Mouse (Mus musculus): ENCODE results near the gene Otop3. TPM values are rescaled to one million over a fixed set of nuclear protein-coding genes. Genes with fewer than 3 reads are reported as not detected.

Gene Otop3
- total and polyA plus RNA-seq, 2 experiments from 2014 or later, result 0.48 to 0.98 TPM

DNA sequence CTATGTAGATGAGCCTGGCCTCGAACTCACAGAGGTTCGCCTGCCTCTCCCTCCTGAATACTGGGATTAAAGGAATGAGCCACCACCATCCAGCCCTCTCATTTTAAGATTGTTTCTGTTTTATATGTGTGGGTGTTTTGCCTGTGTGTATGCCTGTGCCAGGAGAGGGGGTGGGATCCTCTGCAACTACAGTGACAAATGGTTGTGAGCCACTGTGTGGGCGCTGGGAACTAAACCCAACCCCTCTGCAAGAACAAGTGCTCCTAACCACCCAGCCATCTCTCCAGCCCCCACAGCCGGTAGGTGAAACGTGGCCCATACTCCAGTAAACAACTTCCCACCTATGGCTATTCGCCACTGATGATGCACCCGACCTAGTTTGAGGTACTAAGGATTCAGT, 56.8 kb downstream of the Otop3 start:
- TF ChIP-seq CTCF (IDR thresholded peaks at IDR 0.05; ENCODE audit: low read depth), result no peak
- ATAC-seq, result no peak
- peaks cover 62% of the 10 kb centered on the region for H3K36me3 ChIP-seq (ENCODE audit: insufficient read depth)

DNA sequence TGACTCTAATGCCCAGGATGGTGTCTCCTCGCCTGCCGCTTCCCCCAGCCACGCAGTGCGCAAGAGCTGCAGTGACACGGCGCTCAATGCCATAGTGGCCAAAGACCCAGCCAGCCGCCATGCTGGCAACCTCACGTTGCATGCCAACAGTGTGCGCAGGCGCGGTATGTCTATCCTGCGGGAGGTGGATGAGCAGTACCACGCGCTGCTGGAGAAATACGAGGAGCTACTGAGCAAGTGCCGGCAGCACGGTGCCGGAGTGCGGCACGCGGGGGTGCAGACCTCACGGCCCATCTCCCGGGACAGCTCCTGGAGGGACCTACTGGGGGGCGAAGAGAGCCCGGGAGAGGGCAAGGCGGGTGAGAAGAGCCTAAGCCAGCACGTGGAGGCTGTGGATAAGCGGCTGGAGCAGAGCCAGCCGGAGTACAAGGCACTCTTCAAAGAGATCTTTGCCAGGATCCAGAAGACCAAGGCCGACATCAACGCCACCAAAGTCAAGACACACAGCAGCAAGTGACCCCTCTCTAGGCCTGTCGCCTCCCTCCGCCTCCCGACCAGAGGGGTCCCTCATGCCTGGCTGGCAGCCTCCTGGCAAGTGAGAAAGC, 59.3 kb downstream of the Otop3 start:
- no peaks in the 10 kb centered on the region for H3K4me1 ChIP-seq (ENCODE audit: insufficient read depth)
- H3K27me3 ChIP-seq (ENCODE audit: insufficient read depth, low read length), result no peaks in the 10 kb centered on the region
- no peaks in the 10 kb centered on the region for H3K9me3 ChIP-seq (ENCODE audit: low read length)
- no peak overlapping the region for H3K9ac ChIP-seq
- no peak overlapping the region for H3K4me3 ChIP-seq (ENCODE audit: low read depth, low read length)
- ATAC-seq (no peak), DNase-seq (no peak)
- H3K36me3 ChIP-seq (ENCODE audit: insufficient read depth), result peaks cover 64% of the 10 kb centered on the region
- TF ChIP-seq CTCF (IDR thresholded peaks at IDR 0.05; ENCODE audit: low read depth), result no peak
- 77% methylated on average over 34 of the region's 34 CpGs for WGBS
- H3K4me2 ChIP-seq (ENCODE audit: low read depth), result no peak overlapping the region
- no peak overlapping the region for H3K27ac ChIP-seq (ENCODE audit: low read depth, low read length)

More for the DNA sequence above, 56.8 kb downstream of the Otop3 start:
- no peak overlapping the region for H3K27ac ChIP-seq (ENCODE audit: low read depth, low read length)
- H3K9me3 ChIP-seq (ENCODE audit: low read length), result no peaks in the 10 kb centered on the region
- no peak overlapping the region for H3K4me3 ChIP-seq (ENCODE audit: low read depth, low read length)
- WGBS, result 96% methylated on average over 7 of the region's 7 CpGs
- DNase-seq, result no peak
- no peak overlapping the region for H3K4me2 ChIP-seq (ENCODE audit: low read depth)
- no peaks in the 10 kb centered on the region for H3K4me1 ChIP-seq (ENCODE audit: insufficient read depth)
- no peaks in the 10 kb centered on the region for H3K27me3 ChIP-seq (ENCODE audit: insufficient read depth, low read length)
- H3K9ac ChIP-seq, result no peak overlapping the region

Other genes starting within 250 kb of the Otop3 start
- 0.38 and 0.57 TPM in 2 replicates for gene Rab37, start 243.3 kb upstream of the Otop3 start, total RNA-seq (2014; rRNA removed)
- 0.82 and 0.84 TPM in 2 replicates for gene Rab37, start 243.3 kb upstream of the Otop3 start, polyA plus RNA-seq (2015; fragmentation: Nextera tagmentation; extraction: Ambion mirVana)
- gene Cd300lf, start 200.7 kb upstream of the Otop3 start, total RNA-seq (2014; rRNA removed), result 0.24 TPM in 1 of 2 replicates, not detected in the other
- gene Cd300lf, start 200.7 kb upstream of the Otop3 start, polyA plus RNA-seq (2015; fragmentation: Nextera tagmentation; extraction: Ambion mirVana), result 0.05 and 0.18 TPM in 2 replicates
- 44.2 and 48.5 TPM in 2 replicates for gene Slc9a3r1, start 171.4 kb upstream of the Otop3 start, total RNA-seq (2014; rRNA removed)
- 68.4 and 73.9 TPM in 2 replicates for gene Slc9a3r1, start 171.4 kb upstream of the Otop3 start, polyA plus RNA-seq (2015; fragmentation: Nextera tagmentation; extraction: Ambion mirVana)
- gene Tmem104, start 147.2 kb upstream of the Otop3 start, total RNA-seq (2014; rRNA removed), result 5.4 and 7.6 TPM in 2 replicates
- 8.8 and 9.9 TPM in 2 replicates for gene Tmem104, start 147.2 kb upstream of the Otop3 start, polyA plus RNA-seq (2015; fragmentation: Nextera tagmentation; extraction: Ambion mirVana)
- gene Nat9, start 146.9 kb upstream of the Otop3 start, total RNA-seq (2014; rRNA removed), result 19.2 and 20.3 TPM in 2 replicates
- 17.7 and 18.6 TPM in 2 replicates for gene Nat9, start 146.9 kb upstream of the Otop3 start, polyA plus RNA-seq (2015; fragmentation: Nextera tagmentation; extraction: Ambion mirVana)
- 1.5 and 1.6 TPM in 2 replicates for gene Grin2c, start 67.5 kb upstream of the Otop3 start, total RNA-seq (2014; rRNA removed)
- 0.35 and 0.48 TPM in 2 replicates for gene Grin2c, start 67.5 kb upstream of the Otop3 start, polyA plus RNA-seq (2015; fragmentation: Nextera tagmentation; extraction: Ambion mirVana)
- gene Fdxr, start 57.7 kb upstream of the Otop3 start, total RNA-seq (2014; rRNA removed), result 18.6 and 26.2 TPM in 2 replicates
- gene Fdxr, start 57.7 kb upstream of the Otop3 start, polyA plus RNA-seq (2015; fragmentation: Nextera tagmentation; extraction: Ambion mirVana), result 14.0 and 16.4 TPM in 2 replicates
- 3.8 and 6.5 TPM in 2 replicates for gene Fads6, start 37.1 kb upstream of the Otop3 start, total RNA-seq (2014; rRNA removed)
- 0.47 and 0.48 TPM in 2 replicates for gene Fads6, start 37.1 kb upstream of the Otop3 start, polyA plus RNA-seq (2015; fragmentation: Nextera tagmentation; extraction: Ambion mirVana)
- 0.15 TPM in 1 of 2 replicates, not detected in the other for gene Otop2, start 27.6 kb upstream of the Otop3 start, total RNA-seq (2014; rRNA removed)
- 0.10 and 0.13 TPM in 2 replicates for gene Otop2, start 27.6 kb upstream of the Otop3 start, polyA plus RNA-seq (2015; fragmentation: Nextera tagmentation; extraction: Ambion mirVana)
- gene Ush1g, start 12.7 kb upstream of the Otop3 start, total RNA-seq (2014; rRNA removed), result 0.23 and 0.33 TPM in 2 replicates
- gene Ush1g, start 12.7 kb upstream of the Otop3 start, polyA plus RNA-seq (2015; fragmentation: Nextera tagmentation; extraction: Ambion mirVana), result 0.06 and 0.09 TPM in 2 replicates
- gene Hid1, start 33.0 kb downstream of the Otop3 start, total RNA-seq (2014; rRNA removed), result 52.4 and 54.5 TPM in 2 replicates
- gene Hid1, start 33.0 kb downstream of the Otop3 start, polyA plus RNA-seq (2015; fragmentation: Nextera tagmentation; extraction: Ambion mirVana), result 42.8 and 46.6 TPM in 2 replicates
- 43.0 and 45.8 TPM in 2 replicates for gene Cdr2l, start 47.2 kb downstream of the Otop3 start, total RNA-seq (2014; rRNA removed)
- 14.4 and 16.9 TPM in 2 replicates for gene Cdr2l, start 47.2 kb downstream of the Otop3 start, polyA plus RNA-seq (2015; fragmentation: Nextera tagmentation; extraction: Ambion mirVana)
- gene Mrpl58, start 69.0 kb downstream of the Otop3 start, total RNA-seq (2014; rRNA removed), result 82.1 and 86.1 TPM in 2 replicates
- gene Mrpl58, start 69.0 kb downstream of the Otop3 start, polyA plus RNA-seq (2015; fragmentation: Nextera tagmentation; extraction: Ambion mirVana), result 201 and 203 TPM in 2 replicates
- 339 and 418 TPM in 2 replicates for gene Atp5h, start 85.2 kb downstream of the Otop3 start, total RNA-seq (2014; rRNA removed)
- gene Atp5h, start 85.2 kb downstream of the Otop3 start, polyA plus RNA-seq (2015; fragmentation: Nextera tagmentation; extraction: Ambion mirVana), result 808 and 932 TPM in 2 replicates
- 31.7 TPM in 2 replicates for gene Kctd2, start 85.4 kb downstream of the Otop3 start, total RNA-seq (2014; rRNA removed)
- gene Kctd2, start 85.4 kb downstream of the Otop3 start, polyA plus RNA-seq (2015; fragmentation: Nextera tagmentation; extraction: Ambion mirVana), result 27.1 and 29.3 TPM in 2 replicates
- not detected in 2 replicates for gene Trim80, start 105.8 kb downstream of the Otop3 start, total RNA-seq (2014; rRNA removed)
- gene Trim80, start 105.8 kb downstream of the Otop3 start, polyA plus RNA-seq (2015; fragmentation: Nextera tagmentation; extraction: Ambion mirVana), result not detected in 2 replicates
- gene Slc16a5, start 127.7 kb downstream of the Otop3 start, total RNA-seq (2014; rRNA removed), result not detected in 2 replicates
- gene Slc16a5, start 127.7 kb downstream of the Otop3 start, polyA plus RNA-seq (2015; fragmentation: Nextera tagmentation; extraction: Ambion mirVana), result 0.06 and 0.07 TPM in 2 replicates
- gene Armc7, start 140.9 kb downstream of the Otop3 start, total RNA-seq (2014; rRNA removed), result 11.2 and 14.2 TPM in 2 replicates
- gene Armc7, start 140.9 kb downstream of the Otop3 start, polyA plus RNA-seq (2015; fragmentation: Nextera tagmentation; extraction: Ambion mirVana), result 8.5 and 11.2 TPM in 2 replicates
- gene Nt5c, start 157.1 kb downstream of the Otop3 start, total RNA-seq (2014; rRNA removed), result 59.6 and 84.6 TPM in 2 replicates
- gene Nt5c, start 157.1 kb downstream of the Otop3 start, polyA plus RNA-seq (2015; fragmentation: Nextera tagmentation; extraction: Ambion mirVana), result 136 and 143 TPM in 2 replicates
- 1,009 and 1,140 TPM in 2 replicates for gene Jpt1, start 179.7 kb downstream of the Otop3 start, total RNA-seq (2014; rRNA removed)
- gene Jpt1, start 179.7 kb downstream of the Otop3 start, polyA plus RNA-seq (2015; fragmentation: Nextera tagmentation; extraction: Ambion mirVana), result 1,672 and 1,955 TPM in 2 replicates
- gene Sumo2, start 201.5 kb downstream of the Otop3 start, total RNA-seq (2014; rRNA removed), result 795 and 821 TPM in 2 replicates
- 1,185 and 1,251 TPM in 2 replicates for gene Sumo2, start 201.5 kb downstream of the Otop3 start, polyA plus RNA-seq (2015; fragmentation: Nextera tagmentation; extraction: Ambion mirVana)
- 62.6 and 90.3 TPM in 2 replicates for gene Nup85, start 229.7 kb downstream of the Otop3 start, total RNA-seq (2014; rRNA removed)
- gene Nup85, start 229.7 kb downstream of the Otop3 start, polyA plus RNA-seq (2015; fragmentation: Nextera tagmentation; extraction: Ambion mirVana), result 66.2 and 78.7 TPM in 2 replicates

Measured in forebrain, postnatal 0 days (tissue).